Mouse (Mus musculus): ENCODE data around the gene Vezt. TPM values are rescaled to one million over a fixed set of nuclear protein-coding genes. Genes with fewer than 3 reads are reported as not detected.
A peak's percentile ranks its signal among the peaks of the same experiment; 100 is the strongest.

Vezt gene
- polyA plus RNA-seq, 1 experiment from 2014 or later = 26.9 TPM

DNA sequence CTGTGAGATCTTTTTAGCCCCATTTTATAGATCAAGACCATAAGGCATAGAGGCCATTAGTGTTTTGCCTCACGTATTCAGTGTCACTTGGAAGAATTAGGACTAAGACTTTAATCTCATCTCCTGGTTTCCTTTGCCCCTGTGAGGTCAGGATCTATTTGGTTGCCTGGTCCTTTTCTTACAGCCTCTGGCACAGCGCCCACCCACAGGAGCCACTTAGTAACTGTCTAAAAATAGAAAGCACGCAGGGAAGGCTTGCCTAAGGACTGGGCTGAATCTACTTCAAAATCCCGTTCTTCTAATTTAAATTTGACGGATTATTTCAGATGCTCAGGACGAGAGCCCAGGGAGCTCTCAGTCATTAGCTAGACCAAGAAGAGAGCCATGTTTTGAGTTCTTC, 116.9 kb downstream of the Vezt start:
- Histone ChIP-seq H3K27me3 (ENCODE audit: control insufficient read depth, insufficient read depth, low read length) (0 out of 2 replicates have a peak, but pooled peaks cover 3% of the 10 kb centered on the region), H3K4me3 (ENCODE audit: low read depth, low read length) (no peak overlapping the region), H3K36me3 (ENCODE audit: control insufficient read depth, insufficient read depth, low read length) (no peaks in the 10 kb centered on the region), H3K4me1 (ENCODE audit: control insufficient read depth, insufficient read depth, low read length) (peaks cover 14% of the 10 kb centered on the region), H3K9ac (ENCODE audit: low read depth, low read length) (0 out of 2 replicates have a peak overlapping the region, but pooled peaks have one; percentile 39), H3K27ac (ENCODE audit: low read depth, low read length) (peak overlapping the region; percentile 70), H3K9me3 (replicated peaks; ENCODE audit: control insufficient read depth, low read length) (no peaks in the 10 kb centered on the region), H3K4me2 (peak overlapping the region; percentile 44)
- 0 out of 2 replicates have a peak, but pooled peaks have one; percentile 42 for ATAC-seq (replicated peaks; ENCODE audit: insufficient number of reproducible peaks, low FRiP score, low TSS enrichment)
- 29% methylated on average over 6 of the region's 6 CpGs for WGBS (ENCODE audit: insufficient replicate concordance)

DNA sequence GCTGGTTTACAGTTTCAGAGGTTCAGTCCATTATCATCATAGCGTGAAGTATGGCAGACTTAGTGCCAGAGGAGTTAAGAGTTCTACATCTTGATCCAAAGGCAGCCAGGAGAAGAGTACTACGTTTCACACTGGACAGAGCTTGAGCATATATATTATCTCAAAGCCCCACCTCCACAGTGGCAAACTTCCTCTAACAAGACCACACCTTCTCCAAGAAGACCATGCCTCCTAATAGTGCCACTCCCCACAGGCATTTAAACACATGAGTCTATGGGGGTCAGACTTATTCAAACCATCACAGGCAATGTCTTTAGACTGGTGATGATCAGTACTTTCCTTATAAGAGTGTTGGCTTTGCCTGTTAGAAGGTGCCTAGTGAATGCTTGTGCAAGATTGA, 117.5 kb downstream of the Vezt start:
- Histone ChIP-seq H3K27me3 (ENCODE audit: control insufficient read depth, insufficient read depth, low read length) (0 out of 2 replicates have a peak, but pooled peaks cover 3% of the 10 kb centered on the region), H3K27ac (ENCODE audit: low read depth, low read length) (no peak overlapping the region), H3K9me3 (replicated peaks; ENCODE audit: control insufficient read depth, low read length) (no peaks in the 10 kb centered on the region), H3K4me1 (ENCODE audit: control insufficient read depth, insufficient read depth, low read length) (peaks cover 14% of the 10 kb centered on the region), H3K4me2 (no peak overlapping the region), H3K9ac (ENCODE audit: low read depth, low read length) (no peak overlapping the region), H3K36me3 (ENCODE audit: control insufficient read depth, insufficient read depth, low read length) (no peaks in the 10 kb centered on the region), H3K4me3 (ENCODE audit: low read depth, low read length) (no peak overlapping the region)
- WGBS (ENCODE audit: insufficient replicate concordance) = 75% methylated on average over 2 of the region's 2 CpGs
- no peak for ATAC-seq (replicated peaks; ENCODE audit: insufficient number of reproducible peaks, low FRiP score, low TSS enrichment)

DNA sequence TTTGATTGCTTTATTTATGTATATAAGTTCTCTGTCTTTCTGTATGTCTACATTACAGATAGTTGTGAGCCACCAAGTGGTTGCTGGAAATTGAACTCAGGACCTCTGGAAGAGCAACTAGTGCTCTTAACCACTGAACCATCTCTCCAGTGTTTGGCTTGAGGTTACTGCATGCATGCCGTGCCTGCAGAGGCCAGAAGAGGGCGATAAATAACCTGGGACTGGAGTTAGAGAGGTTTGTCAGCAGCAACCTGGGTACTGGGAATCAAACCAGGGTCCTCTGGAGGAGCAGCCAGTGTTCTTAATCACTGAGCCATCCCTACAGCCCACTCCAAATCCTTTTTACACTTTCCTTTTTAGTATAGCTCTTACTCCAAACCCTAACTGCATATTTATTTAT, 118.8 kb downstream of the Vezt start:
- Histone ChIP-seq H3K27me3 (ENCODE audit: control insufficient read depth, insufficient read depth, low read length) (0 out of 2 replicates have a peak, but pooled peaks cover 3% of the 10 kb centered on the region), H3K4me2 (no peak overlapping the region), H3K9ac (ENCODE audit: low read depth, low read length) (no peak overlapping the region), H3K36me3 (ENCODE audit: control insufficient read depth, insufficient read depth, low read length) (no peaks in the 10 kb centered on the region), H3K4me3 (ENCODE audit: low read depth, low read length) (no peak overlapping the region), H3K4me1 (ENCODE audit: control insufficient read depth, insufficient read depth, low read length) (peaks cover 14% of the 10 kb centered on the region), H3K27ac (ENCODE audit: low read depth, low read length) (no peak overlapping the region), H3K9me3 (replicated peaks; ENCODE audit: control insufficient read depth, low read length) (no peaks in the 10 kb centered on the region)
- ATAC-seq (replicated peaks; ENCODE audit: insufficient number of reproducible peaks, low FRiP score, low TSS enrichment) = no peak
- 69% methylated on average over 2 of the region's 2 CpGs for WGBS (ENCODE audit: insufficient replicate concordance)

DNA sequence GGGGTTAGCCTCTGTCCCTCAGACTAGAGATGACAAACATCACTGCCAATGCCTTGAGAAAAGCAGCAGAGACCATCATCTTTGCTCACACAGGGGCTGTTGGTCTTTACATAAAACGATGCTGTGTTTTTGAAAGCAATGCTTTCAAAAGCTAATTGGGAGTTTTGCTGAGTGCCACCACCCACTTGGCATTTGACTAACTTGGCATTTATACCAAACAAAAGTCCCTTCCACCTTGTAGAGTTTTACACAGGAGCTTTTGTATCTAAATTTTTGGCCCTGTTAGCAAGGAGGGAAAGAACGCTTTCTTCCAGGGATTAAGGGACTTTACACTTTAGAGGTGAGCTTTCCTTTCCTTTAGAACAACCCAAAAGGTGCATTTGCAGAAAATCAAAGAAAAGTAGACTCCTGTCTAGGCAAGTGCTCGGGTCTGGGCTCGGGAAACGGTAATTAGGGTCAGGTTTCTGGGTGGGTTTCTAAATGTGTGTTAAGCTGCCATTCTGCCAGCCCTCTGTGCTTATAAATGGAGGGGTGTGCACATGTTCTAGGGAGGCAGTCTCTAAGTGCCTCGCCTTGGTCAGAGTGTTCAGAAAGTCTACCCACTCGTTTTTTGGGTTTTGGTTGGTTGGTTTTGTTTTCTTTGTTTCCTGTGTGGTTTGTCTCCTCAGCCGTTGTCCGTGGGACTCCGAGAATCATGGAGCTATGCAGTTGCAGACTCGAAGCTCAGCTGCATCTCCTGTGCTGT, 119.9 kb downstream of the Vezt start:
- Histone ChIP-seq H3K27me3 (ENCODE audit: control insufficient read depth, insufficient read depth, low read length) (0 out of 2 replicates have a peak, but pooled peaks cover 3% of the 10 kb centered on the region), H3K4me2 (peak overlapping the region; percentile 37), H3K27ac (ENCODE audit: low read depth, low read length) (no peak overlapping the region), H3K36me3 (ENCODE audit: control insufficient read depth, insufficient read depth, low read length) (no peaks in the 10 kb centered on the region), H3K9me3 (replicated peaks; ENCODE audit: control insufficient read depth, low read length) (no peaks in the 10 kb centered on the region), H3K9ac (ENCODE audit: low read depth, low read length) (0 out of 2 replicates have a peak overlapping the region, but pooled peaks have one; percentile 16), H3K4me3 (ENCODE audit: low read depth, low read length) (no peak overlapping the region), H3K4me1 (ENCODE audit: control insufficient read depth, insufficient read depth, low read length) (peaks cover 14% of the 10 kb centered on the region)
- ATAC-seq (replicated peaks; ENCODE audit: insufficient number of reproducible peaks, low FRiP score, low TSS enrichment) = no peak
- 52% methylated on average over 11 of the region's 11 CpGs for WGBS (ENCODE audit: insufficient replicate concordance)

- H3K9ac ChIP-seq (ENCODE audit: low read depth, low read length) = no peak overlapping the region
- H3K27me3 ChIP-seq (ENCODE audit: control insufficient read depth, insufficient read depth, low read length) = 0 out of 2 replicates have a peak, but pooled peaks cover 3% of the 10 kb centered on the region
- no peaks in the 10 kb centered on the region for H3K36me3 ChIP-seq (ENCODE audit: control insufficient read depth, insufficient read depth, low read length)
- ATAC-seq (replicated peaks; ENCODE audit: insufficient number of reproducible peaks, low FRiP score, low TSS enrichment) = no peak
- no peak overlapping the region for H3K4me3 ChIP-seq (ENCODE audit: low read depth, low read length)
- 80% methylated on average over 5 of the region's 5 CpGs for WGBS (ENCODE audit: insufficient replicate concordance)
- no peak overlapping the region for H3K27ac ChIP-seq (ENCODE audit: low read depth, low read length)
- no peaks in the 10 kb centered on the region for H3K9me3 ChIP-seq (replicated peaks; ENCODE audit: control insufficient read depth, low read length)
- peaks cover 8% of the 10 kb centered on the region; the same call in 1 of the 2 replicates for H3K4me1 ChIP-seq (ENCODE audit: control insufficient read depth, insufficient read depth, low read length)
- no peak overlapping the region for H3K4me2 ChIP-seq
Measured at GRCm38 (mm10) chr10:93913525-93913924, 122.1 kb downstream of the Vezt start.

- H3K27me3 ChIP-seq (ENCODE audit: control insufficient read depth, insufficient read depth, low read length) = 0 out of 2 replicates have a peak, but pooled peaks cover 3% of the 10 kb centered on the region
- H3K4me2 ChIP-seq = no peak overlapping the region
- 81% methylated on average over 1 of the region's 1 CpGs for WGBS (ENCODE audit: insufficient replicate concordance)
- peaks cover 3% of the 10 kb centered on the region; the same call in 1 of the 2 replicates for H3K4me1 ChIP-seq (ENCODE audit: control insufficient read depth, insufficient read depth, low read length)
- no peaks in the 10 kb centered on the region for H3K9me3 ChIP-seq (replicated peaks; ENCODE audit: control insufficient read depth, low read length)
- H3K9ac ChIP-seq (ENCODE audit: low read depth, low read length) = no peak overlapping the region
- no peak for ATAC-seq (replicated peaks; ENCODE audit: insufficient number of reproducible peaks, low FRiP score, low TSS enrichment)
- no peak overlapping the region for H3K27ac ChIP-seq (ENCODE audit: low read depth, low read length)
- H3K4me3 ChIP-seq (ENCODE audit: low read depth, low read length) = no peak overlapping the region
- H3K36me3 ChIP-seq (ENCODE audit: control insufficient read depth, insufficient read depth, low read length) = no peaks in the 10 kb centered on the region
Measured at GRCm38 (mm10) chr10:93912917-93913316, 122.7 kb downstream of the Vezt start.

- Histone ChIP-seq H3K27me3 (ENCODE audit: control insufficient read depth, insufficient read depth, low read length) (0 out of 2 replicates have a peak, but pooled peaks cover 3% of the 10 kb centered on the region), H3K4me2 (no peak overlapping the region), H3K4me3 (ENCODE audit: low read depth, low read length) (no peak overlapping the region), H3K4me1 (ENCODE audit: control insufficient read depth, insufficient read depth, low read length) (no peaks in the 10 kb centered on the region), H3K9me3 (replicated peaks; ENCODE audit: control insufficient read depth, low read length) (no peaks in the 10 kb centered on the region), H3K36me3 (ENCODE audit: control insufficient read depth, insufficient read depth, low read length) (no peaks in the 10 kb centered on the region), H3K27ac (ENCODE audit: low read depth, low read length) (no peak overlapping the region), H3K9ac (ENCODE audit: low read depth, low read length) (no peak overlapping the region)
- 75% methylated on average over 5 of the region's 5 CpGs for WGBS (ENCODE audit: insufficient replicate concordance)
- no peak for ATAC-seq (replicated peaks; ENCODE audit: insufficient number of reproducible peaks, low FRiP score, low TSS enrichment)
Measured at GRCm38 (mm10) chr10:93912136-93912855, 123.3 kb downstream of the Vezt start.

- Histone ChIP-seq H3K4me3 (ENCODE audit: low read depth, low read length) (no peak overlapping the region), H3K4me1 (ENCODE audit: control insufficient read depth, insufficient read depth, low read length) (no peaks in the 10 kb centered on the region), H3K9ac (ENCODE audit: low read depth, low read length) (no peak overlapping the region), H3K27ac (ENCODE audit: low read depth, low read length) (no peak overlapping the region), H3K27me3 (ENCODE audit: control insufficient read depth, insufficient read depth, low read length) (0 out of 2 replicates have a peak, but pooled peaks cover 3% of the 10 kb centered on the region), H3K4me2 (no peak overlapping the region), H3K36me3 (ENCODE audit: control insufficient read depth, insufficient read depth, low read length) (no peaks in the 10 kb centered on the region), H3K9me3 (replicated peaks; ENCODE audit: control insufficient read depth, low read length) (no peaks in the 10 kb centered on the region)
- no peak for ATAC-seq (replicated peaks; ENCODE audit: insufficient number of reproducible peaks, low FRiP score, low TSS enrichment)
- whole genome bisulfite sequencing (ENCODE audit: insufficient replicate concordance) = 63% methylated on average over 5 of the region's 5 CpGs
Measured at GRCm38 (mm10) chr10:93911326-93911725, 124.3 kb downstream of the Vezt start.

All from heart, embryonic 11.5 days (tissue).